Mouse (Mus musculus) heart, embryonic 11.5 days (tissue): Measurements from ENCODE around the gene Eras. TPM values are rescaled to one million over a fixed set of nuclear protein-coding genes. Genes with fewer than 3 reads are reported as not detected.

Source experiments
- ATAC-seq: fragments of 200-750 bp; cut with Nextera tagmentation; replicated peaks from 2 replicates; pipeline ENCODE4 v1.8.0; 2017; ENCODE audit warnings: moderate library complexity; ENCODE audit not compliant: insufficient number of reproducible peaks, low FRiP score, low TSS enrichment
- H3K27ac ChIP-seq: fragments of 300-500 bp; sonication (generic); 2 replicates; pipeline ENCODE4 v1.5.1; 2014; ENCODE audit warnings: mild to moderate bottlenecking, low read depth, low read length
- H3K27me3 ChIP-seq: fragments of 300-500 bp; sonication (generic); 2 replicates; pipeline ENCODE4 v1.6.1; 2014; ENCODE audit warnings: mild to moderate bottlenecking, low read length, mixed read lengths; ENCODE audit not compliant: control insufficient read depth, insufficient read depth
- H3K36me3 ChIP-seq: fragments of 300-500 bp; sonication (generic); 2 replicates; pipeline ENCODE4 v1.6.1; 2014; ENCODE audit warnings: mild to moderate bottlenecking, low read length, moderate library complexity, mixed read lengths; ENCODE audit not compliant: control insufficient read depth, insufficient read depth
- H3K4me1 ChIP-seq: fragments of 300-500 bp; sonication (generic); 2 replicates; pipeline ENCODE4 v1.6.1; 2014; ENCODE audit warnings: low read length; ENCODE audit not compliant: control insufficient read depth, insufficient read depth
- H3K4me2 ChIP-seq: fragments of 300-500 bp; sonication (generic); 2 replicates; pipeline ENCODE4 v1.6.1; 2014; ENCODE audit warnings: mild to moderate bottlenecking, moderate library complexity
- H3K4me3 ChIP-seq: fragments of 300-500 bp; sonication (generic); 2 replicates; pipeline ENCODE4 v1.5.1; 2014; ENCODE audit warnings: low read depth, low read length
- H3K9ac ChIP-seq: fragments of 300-500 bp; sonication (generic); 2 replicates; pipeline ENCODE4 v1.6.1; 2014; ENCODE audit warnings: mild to moderate bottlenecking, low read depth, low read length, moderate library complexity
- H3K9me3 ChIP-seq: fragments of 300-500 bp; sonication (generic); replicated peaks from 2 replicates; pipeline ENCODE4 v1.6.1; 2016; ENCODE audit warnings: low read length; ENCODE audit not compliant: control insufficient read depth
- WGBS: fragments of 180-500 bp; shearing (Covaris S2); extraction: QIAGEN DNeasy Blood & Tissue Kit; methylation state at CpG from one replicate; pipeline ENCODE4 v1.1.7; 2014; ENCODE audit not compliant: insufficient replicate concordance; 5-methylcytosine and 5-hydroxymethylcytosine counted together
- polyA plus RNA-seq: library from polyadenylated mRNA; unstranded; fragments of >200 nt; fragmentation: Nextera tagmentation; extraction: Ambion mirVana; gene quantifications from 2 replicates; pipeline ENCODE4 v1.2.1, GENCODE M21; 2014

Gene Eras
- polyA plus RNA-seq = not detected in 2 replicates

DNA sequence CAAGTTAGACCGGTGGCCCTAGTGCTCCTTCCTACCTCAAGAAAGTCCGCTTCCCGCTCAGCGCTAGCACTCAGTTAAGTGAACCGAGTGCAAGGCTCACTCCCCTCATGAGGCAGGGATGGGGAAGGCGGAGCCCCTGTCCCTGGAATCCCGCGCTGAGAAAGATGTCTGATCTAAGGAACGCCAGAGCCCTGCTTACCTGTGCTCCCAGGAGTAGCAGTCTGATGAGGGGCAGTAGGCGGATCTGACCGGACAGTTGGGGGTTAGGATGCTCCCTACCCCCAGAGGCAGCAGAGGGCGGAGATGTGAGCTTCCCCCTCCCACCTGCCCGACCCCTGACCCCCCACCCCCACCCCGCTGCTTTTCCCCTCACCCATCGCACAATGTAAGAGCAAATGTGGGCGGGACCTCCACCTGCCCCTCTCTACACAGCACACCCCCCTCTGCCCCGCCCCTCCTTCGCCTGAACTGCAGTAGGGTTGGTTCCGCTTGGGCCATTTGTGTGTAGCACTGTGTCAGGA, at the start of gene Eras:
Eras (minus strand) TSS at position 338 of the 521 bp plus-strand sequence.
- peaks cover 43% of the 10 kb centered on the region for H3K27me3 ChIP-seq
- H3K27ac ChIP-seq = no peak within 1 kb of the TSS
- no peaks in the 10 kb centered on the region for H3K36me3 ChIP-seq
- ATAC-seq = no peak
- no peak within 1 kb of the TSS for H3K4me3 ChIP-seq
- no peaks in the 10 kb centered on the region for H3K4me1 ChIP-seq
- no peak within 1 kb of the TSS for H3K9ac ChIP-seq
- H3K9me3 ChIP-seq = peaks cover 3% of the 10 kb centered on the region; the same call in 1 of the 2 replicates
- H3K4me2 ChIP-seq = peak within 1 kb of the TSS; percentile 24
- WGBS = 15% methylated on average over 19 of the region's 19 CpGs

DNA sequence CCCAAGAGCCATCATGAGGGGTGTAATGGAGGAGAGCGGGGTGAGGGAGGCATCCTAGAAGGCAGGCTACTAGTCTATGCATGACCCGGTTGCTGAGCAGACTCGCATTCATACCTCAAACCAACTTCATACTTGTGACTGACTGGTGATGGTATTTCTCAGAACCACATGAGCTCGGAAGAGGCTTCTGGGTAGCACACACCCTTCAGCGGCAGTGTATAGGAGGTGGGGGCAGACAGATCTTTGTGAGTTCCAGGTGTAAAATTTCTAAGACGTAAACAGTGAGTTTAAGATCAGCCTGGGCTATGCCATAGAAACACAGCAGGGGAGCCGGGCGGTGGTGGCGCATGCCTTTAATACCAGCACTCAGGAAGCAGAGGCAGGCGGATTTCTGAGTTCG, 49.5 kb upstream of the Eras start, which contains the start of gene Gata1:
Gata1 (minus strand) TSS at position 180 of the 400 bp plus-strand sequence.
- 87% methylated on average over 11 of the region's 11 CpGs for WGBS
- no peaks in the 10 kb centered on the region for H3K4me1 ChIP-seq

DNA sequence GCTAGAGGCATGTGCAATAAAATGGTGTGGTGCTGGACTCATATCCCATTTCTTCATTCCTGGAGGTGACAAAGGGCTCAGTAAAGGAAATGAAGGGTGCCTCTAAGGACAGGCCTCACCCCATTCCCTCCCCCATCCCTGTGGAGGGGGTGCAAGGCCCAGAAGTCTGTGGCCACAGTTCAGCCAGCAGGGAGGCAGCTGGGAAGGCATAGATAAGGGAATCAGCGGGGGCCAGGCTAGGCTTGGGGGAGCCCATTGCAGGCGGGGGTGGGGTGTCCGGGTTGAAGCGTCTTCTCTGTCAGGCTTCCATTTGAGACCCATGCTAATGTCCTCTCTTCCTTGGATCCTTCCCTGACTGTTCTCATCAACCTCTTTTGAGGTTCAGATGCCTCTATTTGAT, 42.9 kb upstream of the Eras start:
- H3K27ac ChIP-seq = no peak overlapping the region; the same call in 1 of the 2 replicates
- ATAC-seq = peak; percentile 83

More for the DNA sequence above, 49.5 kb upstream of the Eras start, which contains the start of gene Gata1:
- no peak within 1 kb of the TSS for H3K27ac ChIP-seq
- H3K4me3 ChIP-seq = no peak within 1 kb of the TSS
- H3K27me3 ChIP-seq = no peaks in the 10 kb centered on the region
- no peak within 1 kb of the TSS for H3K9ac ChIP-seq
- no peak for ATAC-seq
- no peaks in the 10 kb centered on the region for H3K9me3 ChIP-seq
- no peak within 1 kb of the TSS for H3K4me2 ChIP-seq
- no peaks in the 10 kb centered on the region for H3K36me3 ChIP-seq

GRCm38 (mm10) chrX:7968899-7969298, 40.5 kb upstream of the Eras start:
- H3K4me1 ChIP-seq = no peaks in the 10 kb centered on the region; the same call in 1 of the 2 replicates
- H3K36me3 ChIP-seq = no peaks in the 10 kb centered on the region
- no peak for ATAC-seq
- H3K9me3 ChIP-seq = no peaks in the 10 kb centered on the region
- no peak overlapping the region for H3K4me3 ChIP-seq
- 74% methylated on average over 3 of the region's 3 CpGs for WGBS
- H3K4me2 ChIP-seq = no peak overlapping the region; the same call in 1 of the 2 replicates
- H3K27ac ChIP-seq = peak overlapping the region; percentile 46; the same call in 1 of the 2 replicates
- no peaks in the 10 kb centered on the region for H3K27me3 ChIP-seq
- no peak overlapping the region for H3K9ac ChIP-seq

More for the DNA sequence above, 42.9 kb upstream of the Eras start:
- H3K9ac ChIP-seq = no peak overlapping the region
- WGBS = 41% methylated on average over 4 of the region's 4 CpGs
- no peaks in the 10 kb centered on the region for H3K36me3 ChIP-seq
- H3K4me2 ChIP-seq = no peak overlapping the region
- no peak overlapping the region for H3K4me3 ChIP-seq
- H3K27me3 ChIP-seq = no peaks in the 10 kb centered on the region
- no peaks in the 10 kb centered on the region; the same call in 1 of the 2 replicates for H3K4me1 ChIP-seq
- no peaks in the 10 kb centered on the region for H3K9me3 ChIP-seq

DNA sequence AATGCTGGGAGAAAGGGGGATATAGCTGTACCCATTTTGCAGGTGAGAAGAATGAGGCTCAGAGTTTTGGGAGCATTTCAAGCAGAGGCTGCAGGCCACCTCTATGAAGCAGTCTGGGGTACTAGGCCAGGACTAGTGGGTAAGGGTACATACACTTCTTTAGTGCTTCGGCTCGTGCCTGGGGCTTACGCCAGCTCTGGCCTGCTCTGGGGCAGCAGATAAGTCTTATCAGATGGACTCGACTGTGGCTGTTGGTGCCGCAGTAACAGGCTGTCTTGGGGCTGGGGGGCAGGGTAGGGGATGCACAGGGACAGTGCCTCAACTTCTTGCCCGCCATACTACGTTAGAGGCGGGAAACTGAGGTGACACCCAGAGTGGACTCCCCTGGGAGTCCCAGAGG, 39.8 kb upstream of the Eras start:
- H3K4me3 ChIP-seq = no peak overlapping the region
- peak; percentile 68; the same call in 1 of the 2 replicates for ATAC-seq
- H3K36me3 ChIP-seq = no peaks in the 10 kb centered on the region
- H3K4me1 ChIP-seq = no peaks in the 10 kb centered on the region; the same call in 1 of the 2 replicates
- no peak overlapping the region for H3K9ac ChIP-seq
- no peak overlapping the region for H3K27ac ChIP-seq
- H3K9me3 ChIP-seq = no peaks in the 10 kb centered on the region
- WGBS = 48% methylated on average over 8 of the region's 8 CpGs
- no peaks in the 10 kb centered on the region for H3K27me3 ChIP-seq
- H3K4me2 ChIP-seq = peak overlapping the region; percentile 9; the same call in 1 of the 2 replicates

DNA sequence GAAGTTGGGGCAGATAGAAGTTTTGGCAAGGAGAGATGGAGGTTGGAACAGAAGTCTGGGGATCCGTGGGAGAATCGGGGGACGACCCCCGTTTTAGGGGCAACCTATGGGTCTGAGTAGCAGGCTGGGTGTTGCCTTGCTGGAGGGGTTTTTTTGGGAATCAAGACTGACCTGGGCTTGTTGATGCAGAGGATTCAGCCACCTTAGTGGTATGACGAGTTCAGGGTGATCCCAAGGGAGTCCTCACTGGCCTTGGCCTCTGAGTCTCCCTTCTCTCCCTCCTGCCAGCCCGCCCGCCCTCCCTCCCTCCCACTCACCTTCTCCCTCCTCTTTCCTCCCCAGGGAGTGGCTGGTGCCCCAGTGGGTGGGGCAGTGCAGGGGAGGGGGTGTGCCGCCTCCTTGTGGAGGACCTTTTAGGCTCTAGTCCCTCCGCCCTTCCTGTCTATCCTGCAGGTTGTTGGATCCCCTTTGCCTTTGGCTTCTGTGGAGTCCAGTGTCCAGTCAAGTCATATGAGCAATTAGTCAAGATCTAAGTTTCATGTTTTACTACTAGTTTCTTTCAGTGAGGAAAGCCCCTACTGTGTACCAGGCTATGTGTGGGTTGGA, 39.3 kb upstream of the Eras start:
- H3K9me3 ChIP-seq = no peaks in the 10 kb centered on the region
- H3K9ac ChIP-seq = no peak overlapping the region
- H3K4me3 ChIP-seq = peak overlapping the region; percentile 29
- peak; percentile 86 for ATAC-seq
- no peak overlapping the region for H3K27ac ChIP-seq
- no peaks in the 10 kb centered on the region for H3K27me3 ChIP-seq
- 63% methylated on average over 7 of the region's 9 CpGs for WGBS
- H3K4me1 ChIP-seq = no peaks in the 10 kb centered on the region; the same call in 1 of the 2 replicates
- H3K36me3 ChIP-seq = no peaks in the 10 kb centered on the region
- H3K4me2 ChIP-seq = peak overlapping the region; percentile 9; the same call in 1 of the 2 replicates

DNA sequence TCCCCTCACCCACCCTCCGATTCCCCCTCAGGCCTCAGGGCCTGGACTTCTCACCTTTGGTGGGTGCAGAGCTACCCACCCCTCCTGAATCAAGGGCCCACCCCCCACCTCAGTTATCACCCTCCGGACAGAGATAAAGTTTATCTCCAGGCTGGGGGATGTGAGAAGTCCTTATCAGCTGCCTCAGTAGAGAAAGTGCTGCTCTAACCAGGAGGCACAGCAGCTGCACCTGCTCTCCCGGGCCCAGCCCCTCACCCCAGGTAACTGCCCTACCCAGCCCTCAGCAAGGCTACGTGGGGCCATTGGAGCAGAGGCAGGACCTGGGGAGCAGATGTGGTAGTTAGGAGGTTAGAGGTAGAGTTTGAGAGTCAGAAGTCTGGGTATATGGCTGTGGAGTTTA, 37.8 kb upstream of the Eras start:
- 31% methylated on average over 4 of the region's 4 CpGs for WGBS
- no peaks in the 10 kb centered on the region for H3K9me3 ChIP-seq
- H3K4me2 ChIP-seq = no peak overlapping the region
- no peaks in the 10 kb centered on the region for H3K36me3 ChIP-seq
- no peak overlapping the region for H3K27ac ChIP-seq
- no peaks in the 10 kb centered on the region for H3K27me3 ChIP-seq
- no peaks in the 10 kb centered on the region; the same call in 1 of the 2 replicates for H3K4me1 ChIP-seq
- no peak for ATAC-seq
- peak overlapping the region; percentile 29 for H3K4me3 ChIP-seq
- H3K9ac ChIP-seq = no peak overlapping the region

DNA sequence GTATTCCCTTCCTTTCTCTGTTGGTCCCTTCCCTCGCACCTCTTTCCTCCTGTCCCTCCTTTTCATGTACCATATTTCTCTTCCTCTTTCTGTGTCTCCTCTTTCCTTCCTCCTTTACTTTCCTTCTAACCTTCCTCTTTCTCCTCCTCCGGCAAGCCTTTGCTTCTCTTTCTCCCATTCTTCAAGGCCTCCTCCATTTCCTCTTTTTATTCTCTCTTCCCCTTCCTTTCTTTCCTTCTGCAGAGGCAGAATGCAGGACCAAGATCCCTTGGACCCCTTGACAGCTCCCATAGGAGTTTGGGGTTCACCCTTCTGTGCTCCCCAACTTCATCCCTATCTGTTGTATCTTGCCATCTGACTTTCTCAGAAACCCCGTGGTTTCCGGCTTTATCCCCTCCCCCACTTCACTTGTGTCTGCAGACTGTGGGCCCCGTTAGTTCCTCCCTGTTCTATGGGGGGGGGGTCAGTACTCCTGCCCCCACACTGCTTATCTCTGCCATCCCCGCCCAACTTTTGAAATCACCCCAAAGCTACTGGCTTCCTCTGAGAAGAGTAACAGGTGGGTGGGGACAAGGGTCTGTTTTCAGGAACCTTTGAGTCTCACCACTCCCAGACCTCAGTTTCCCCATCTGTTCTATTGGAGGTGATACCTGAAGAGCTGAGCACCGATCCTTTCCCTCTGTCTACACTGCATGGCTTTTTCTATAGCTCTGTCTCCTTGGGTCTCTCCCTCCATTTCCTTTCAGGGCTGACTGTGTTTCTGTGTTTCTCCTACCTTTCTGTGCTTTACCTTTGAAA, 35.6 kb upstream of the Eras start:
- WGBS = 58% methylated on average over 7 of the region's 7 CpGs
- H3K4me2 ChIP-seq = peak overlapping the region; percentile 31
- no peaks in the 10 kb centered on the region for H3K4me1 ChIP-seq
- no peak for ATAC-seq
- no peak overlapping the region for H3K9ac ChIP-seq
- no peaks in the 10 kb centered on the region; the same call in 1 of the 2 replicates for H3K27me3 ChIP-seq
- H3K4me3 ChIP-seq = no peak overlapping the region
- no peak overlapping the region for H3K27ac ChIP-seq
- no peaks in the 10 kb centered on the region for H3K36me3 ChIP-seq
- no peaks in the 10 kb centered on the region for H3K9me3 ChIP-seq
